Mouse (Mus musculus) liver, postnatal 0 days (tissue): ENCODE measurements around the gene Tax1bp1.
"Not testable (repeated sequence)": the region's sequence is repeated elsewhere in the genome, so short reads cannot be mapped to it uniquely, and the experiment has no call there.

Source experiments
- CTCF ChIP-seq: sonication (generic); IDR thresholded peaks from 2 replicates; pipeline ENCODE4 v1.5.1; 2016; ENCODE audit warnings: antibody characterized with exemption, low read depth
- EP300 ChIP-seq: IDR thresholded peaks from 2 replicates; pipeline ENCODE4 v1.6.1; 2016; ENCODE audit warnings: antibody characterized with exemption, low read depth, mild to moderate bottlenecking

DNA sequence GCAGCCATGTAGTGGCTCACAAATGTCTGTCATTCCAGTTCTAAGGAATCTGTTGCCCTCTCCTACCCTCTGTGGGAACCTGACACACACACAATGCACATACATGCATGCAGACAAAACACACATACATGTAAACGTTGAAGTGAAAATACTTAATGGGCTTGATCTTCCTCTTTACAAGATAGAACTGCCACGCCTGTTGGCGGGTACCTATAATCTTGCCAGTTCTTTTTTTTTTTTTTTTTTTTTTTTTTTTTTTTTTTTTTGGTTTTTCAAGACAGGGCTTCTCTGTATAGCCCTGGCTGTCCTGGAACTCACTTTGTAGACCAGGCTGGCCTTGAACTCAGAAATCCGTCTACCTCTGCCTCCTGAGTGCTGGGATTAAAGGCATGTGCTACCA is 36.0 kb upstream of the Tax1bp1 start:
- TF ChIP-seq CTCF, EP300: not testable (repeated sequence)
